Mouse (Mus musculus) ES-E14 (cell line): ENCODE measurements at regions not wholly inside any gene's neighbourhood (a gene's known extent, or its start where the extent isn't known, plus 50 kb on each side); places are given as distances from the start of the nearest gene placed in this dataset.

ENCODE experiments used
- DNase-seq: peaks from one replicate; pipeline ENCODE4 v3.0.0-alpha.2; 2013; ENCODE audit warnings: low read depth, low spot score
- H3K27ac ChIP-seq: 2 replicates; pipeline ENCODE4 v1.5.1; 2012; ENCODE audit warnings: low read depth, mild to moderate bottlenecking, low read length, moderate library complexity, mixed read lengths; ENCODE audit not compliant: poor library complexity, insufficient read depth, severe bottlenecking
- H3K36me3 ChIP-seq: 2 replicates; pipeline ENCODE4 v1.6.1; 2012; ENCODE audit warnings: mild to moderate bottlenecking, low read length, moderate library complexity, mixed read lengths; ENCODE audit not compliant: control insufficient read depth, poor library complexity, insufficient read depth, severe bottlenecking
- H3K4me1 ChIP-seq, 2 experiments: fragments of 150-350 bp in 1 of 2; sonication (generic) in 1 of 2; 2 replicates each; pipeline ENCODE4 v1.6.1; 2012; ENCODE audit warnings: low read length in 2 of 2, mild to moderate bottlenecking in 1 of 2, mixed read lengths in 1 of 2; ENCODE audit not compliant: control insufficient read depth in 2 of 2, insufficient read depth in 2 of 2, poor library complexity in 1 of 2
- H3K4me3 ChIP-seq, 2 experiments: fragments of 150-350 bp in 1 of 2; sonication (generic) in 1 of 2; 2 replicates each; pipeline ENCODE4 v1.5.1; 2012; ENCODE audit warnings: low read length in 2 of 2, low read depth in 1 of 2, mild to moderate bottlenecking in 1 of 2, mixed read lengths in 1 of 2; ENCODE audit not compliant: insufficient read depth in 1 of 2, poor library complexity in 1 of 2, severe bottlenecking in 1 of 2
- H3K9ac ChIP-seq: 2 replicates; pipeline ENCODE4 v1.6.1; 2012; ENCODE audit warnings: low read depth, mild to moderate bottlenecking, low read length, mixed read lengths; ENCODE audit not compliant: poor library complexity, insufficient read depth, severe bottlenecking
- H3K9me3 ChIP-seq: fragments of 150-350 bp; sonication (generic); 2 replicates; pipeline ENCODE4 v1.6.1; 2012; ENCODE audit warnings: low read depth, mild to moderate bottlenecking, low read length; ENCODE audit not compliant: control insufficient read depth, insufficient read depth
- CHD2 ChIP-seq: IDR thresholded peaks from 2 replicates; pipeline ENCODE4 v1.6.1; 2014; ENCODE audit warnings: mild to moderate bottlenecking, low read depth, low read length, inconsistent platforms
- HCFC1 ChIP-seq: IDR thresholded peaks from 2 replicates; pipeline ENCODE4 v1.6.1; 2012; ENCODE audit warnings: low read length, inconsistent platforms, borderline replicate concordance; ENCODE audit not compliant: insufficient read depth
- MAFK ChIP-seq: IDR thresholded peaks from 2 replicates; pipeline ENCODE4 v1.6.1; 2014; ENCODE audit warnings: mild to moderate bottlenecking, low read depth, low read length, inconsistent platforms; ENCODE audit not compliant: insufficient read depth
- ZC3H11A ChIP-seq: IDR thresholded peaks from 2 replicates; pipeline ENCODE4 v1.6.1; 2012; ENCODE audit warnings: low read depth, mild to moderate bottlenecking, inconsistent platforms, low read length, borderline replicate concordance
- ZNF384 ChIP-seq: IDR thresholded peaks from 2 replicates; pipeline ENCODE4 v1.6.1; 2012; ENCODE audit warnings: low read depth, low read length, inconsistent platforms
- in situ Hi-C, 2 experiments: fragments of 600-800 bp; cut with MboI; formaldehyde crosslinking; loops; one replicate each; pipeline ENCODE4 v1.15.1; 2025; ENCODE audit warnings: low sequenced_read_pairs in 2 of 2, inconsistent platforms in 1 of 2; ENCODE audit not compliant: unreplicated experiment in 2 of 2

DNA sequence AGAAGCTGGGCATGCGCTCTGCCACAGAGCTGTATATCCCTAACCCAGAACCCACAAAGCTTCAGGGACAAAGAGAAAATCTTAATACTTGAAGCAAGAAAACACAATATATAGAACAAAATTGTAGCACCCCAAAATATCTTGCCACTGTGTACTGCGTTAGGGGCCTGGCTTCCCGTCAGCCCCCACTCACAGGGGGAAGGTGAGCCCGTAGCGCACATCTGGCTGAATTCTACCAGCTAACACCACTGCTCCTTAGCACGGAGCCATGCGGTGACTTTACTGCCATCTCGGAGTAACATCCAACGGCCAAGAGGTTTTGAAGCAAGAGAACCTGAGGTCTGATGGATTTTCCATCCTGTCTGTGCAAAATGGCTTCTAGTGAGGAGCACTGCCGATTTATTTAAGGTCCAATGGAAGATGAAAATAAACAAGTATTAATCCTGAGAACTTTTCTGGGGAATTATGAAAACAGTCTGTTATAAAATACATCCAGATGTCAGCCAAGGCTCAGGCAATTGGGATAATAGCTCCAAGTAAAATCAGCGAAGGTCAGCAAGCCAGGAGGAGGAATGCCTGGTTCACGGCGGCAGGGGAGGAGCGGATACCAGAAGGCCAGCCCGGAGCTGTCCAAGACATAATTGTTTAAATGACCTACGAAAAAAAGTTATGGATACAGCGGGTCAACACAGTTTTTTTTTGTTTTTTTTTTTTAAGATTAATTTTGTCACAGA, 170.0 kb upstream of the Zfp637 start:
- Histone ChIP-seq H3K9me3 (no peaks in the 10 kb centered on the region), H3K36me3 (no peaks in the 10 kb centered on the region), H3K4me3 (no peak overlapping the region), H3K9ac (no peak overlapping the region), H3K27ac (no peak overlapping the region), H3K4me1 (no peaks in the 10 kb centered on the region)
- TF ChIP-seq MAFK (no peak), CHD2 (no peak), HCFC1 (no peak), ZC3H11A (no peak), ZNF384 (no peak)
- DNase-seq = no peak
- in situ Hi-C loops = loop anchor here in 1 of 2 experiments (25.0 kb wide), 1 partner anchor 166 kb away; the partner anchor contains the start of gene Zfp637

GRCm38 (mm10) chr6:117675059-117675800, 165.8 kb upstream of the Zfp637 start:
- Histone ChIP-seq H3K9ac (no peak overlapping the region), H3K9me3 (no peaks in the 10 kb centered on the region), H3K4me1 (no peaks in the 10 kb centered on the region), H3K36me3 (no peaks in the 10 kb centered on the region), H3K27ac (no peak overlapping the region), H3K4me3 (no peak overlapping the region)
- DNase-seq = peak; percentile 72
- in situ Hi-C loops = no loop called here
- 0 out of 2 replicates have a peak, but pooled peaks have one; percentile 22 for TF ChIP-seq ZNF384
- TF ChIP-seq CHD2 = no peak
- 0 out of 2 replicates have a peak, but pooled peaks have one; percentile 41 for TF ChIP-seq ZC3H11A

GRCm38 (mm10) chr6:117676064-117676821, 164.7 kb upstream of the Zfp637 start:
- no peaks in the 10 kb centered on the region for H3K36me3 ChIP-seq
- no peak overlapping the region for H3K4me3 ChIP-seq
- H3K9me3 ChIP-seq = no peaks in the 10 kb centered on the region
- no peak overlapping the region for H3K27ac ChIP-seq
- in situ Hi-C loops = no loop called here
- TF ChIP-seq ZNF384 (no peak), CHD2 (no peak), ZC3H11A (no peak), HCFC1 (no peak), MAFK (no peak)
- no peak overlapping the region for H3K9ac ChIP-seq
- DNase-seq = no peak
- no peaks in the 10 kb centered on the region for H3K4me1 ChIP-seq

DNA sequence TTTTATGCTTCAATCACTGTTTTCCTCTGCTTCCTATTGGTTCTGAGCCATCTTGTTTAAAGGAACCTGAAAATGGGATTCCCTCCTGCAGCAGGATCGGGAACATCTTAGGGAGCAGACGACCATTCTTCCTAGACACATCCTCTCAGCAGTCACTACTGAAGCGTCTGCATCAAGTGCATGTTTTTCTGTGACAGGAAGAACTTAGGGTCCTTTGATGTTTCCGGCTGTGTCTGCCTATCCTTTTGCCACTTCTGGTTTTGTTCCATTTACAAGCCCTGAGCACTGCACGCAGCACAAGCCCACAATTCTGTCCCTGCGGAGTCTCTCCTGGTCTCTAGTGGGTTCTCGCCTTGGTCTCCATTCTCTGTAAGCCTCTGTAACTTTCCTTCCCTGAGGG, 163.9 kb upstream of the Zfp637 start:
- H3K27ac ChIP-seq = no peak overlapping the region
- H3K4me1 ChIP-seq = no peaks in the 10 kb centered on the region
- no peaks in the 10 kb centered on the region for H3K36me3 ChIP-seq
- no peak overlapping the region for H3K4me3 ChIP-seq
- in situ Hi-C loops = no loop called here
- no peaks in the 10 kb centered on the region for H3K9me3 ChIP-seq
- no peak for DNase-seq
- H3K9ac ChIP-seq = no peak overlapping the region
- TF ChIP-seq ZC3H11A = no peak
